Mouse (Mus musculus): ENCODE measurements at regions not wholly inside any gene's neighbourhood (a gene's known extent, or its start where the extent isn't known, plus 50 kb on each side); places are given as distances from the start of the nearest gene placed in this dataset.

- no peak overlapping the region for H3K4me3 ChIP-seq
- TF ChIP-seq CTCF (IDR thresholded peaks at IDR 0.05): no peak
- no peak overlapping the region for H3K27ac ChIP-seq
- DNase-seq (ENCODE audit: extremely low spot score in 1 of 2, low spot score in 2 of 2): no peak
- intact Hi-C loops (cut with DNase I): no loop called here
These were observed 74.6 kb upstream of the Arhgap21 start for GRCm38 (mm10) chr2:21043302-21043701.

DNA sequence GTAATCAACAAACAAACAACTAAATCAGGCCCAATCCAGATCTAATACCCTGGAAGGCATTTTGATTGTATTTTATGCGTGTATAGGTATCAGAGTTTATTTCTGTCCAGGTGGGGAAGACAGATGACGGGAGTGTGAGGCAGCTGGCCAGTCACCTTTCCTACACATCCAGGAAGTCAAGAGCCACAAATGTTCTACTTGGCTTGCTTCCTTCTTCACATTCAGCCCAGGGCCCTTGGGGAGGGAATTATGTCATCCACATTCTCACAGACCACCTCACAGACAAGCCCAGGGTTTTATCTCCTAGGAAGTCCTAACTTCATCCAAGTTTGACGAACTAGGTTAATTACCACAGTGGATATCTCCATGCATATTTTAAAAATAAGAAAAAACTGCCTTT, 68.9 kb upstream of the Arhgap21 start:
- intact Hi-C loops (cut with DNase I): loop anchor here (1.0 kb wide), 4 partner anchors 17 to 104 kb away; no protein-coding TSS in a partner anchor
- no peak overlapping the region for H3K4me3 ChIP-seq
- TF ChIP-seq CTCF (IDR thresholded peaks at IDR 0.05): no peak
- no peak for DNase-seq (ENCODE audit: extremely low spot score in 1 of 2, low spot score in 2 of 2)
- peak overlapping the region; percentile 85 for H3K27ac ChIP-seq

DNA sequence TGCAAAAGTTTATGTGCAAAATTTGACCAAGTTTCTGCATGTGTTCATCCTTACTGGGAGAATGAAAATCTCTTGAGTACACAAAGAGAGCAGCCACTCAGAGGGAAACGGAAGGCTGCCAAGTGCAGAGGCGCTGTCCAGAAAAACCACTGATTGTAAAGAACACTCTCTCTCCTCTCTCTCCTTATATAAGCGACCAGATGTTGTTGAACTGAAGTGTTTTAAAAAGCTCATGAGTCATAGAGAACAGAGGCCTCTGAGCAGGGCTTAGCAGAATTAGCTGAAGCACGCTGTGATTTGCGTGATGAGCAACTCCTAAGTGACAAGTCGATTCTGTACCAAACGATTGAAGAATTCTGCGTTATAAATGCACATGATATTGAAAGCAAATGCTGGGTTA, 68.5 kb upstream of the Arhgap21 start:
- TF ChIP-seq CTCF (IDR thresholded peaks at IDR 0.05): no peak
- intact Hi-C loops (cut with DNase I): loop anchor here (1.0 kb wide), 4 partner anchors 17 to 104 kb away; no protein-coding TSS in a partner anchor
- Histone ChIP-seq H3K27ac (peak overlapping the region; percentile 85), H3K4me3 (no peak overlapping the region)
- peak; percentile 57 to 69 for DNase-seq (ENCODE audit: extremely low spot score in 1 of 2, low spot score in 2 of 2)

GRCm38 (mm10) chr2:21035884-21036648, 67.4 kb upstream of the Arhgap21 start:
- intact Hi-C loops (cut with DNase I): no loop called here
- DNase-seq (ENCODE audit: extremely low spot score in 1 of 2, low spot score in 2 of 2): no peak
- Histone ChIP-seq H3K4me3 (no peak overlapping the region), H3K27ac (peak overlapping the region; percentile 20)
- no peak for TF ChIP-seq CTCF (IDR thresholded peaks at IDR 0.05)

DNA sequence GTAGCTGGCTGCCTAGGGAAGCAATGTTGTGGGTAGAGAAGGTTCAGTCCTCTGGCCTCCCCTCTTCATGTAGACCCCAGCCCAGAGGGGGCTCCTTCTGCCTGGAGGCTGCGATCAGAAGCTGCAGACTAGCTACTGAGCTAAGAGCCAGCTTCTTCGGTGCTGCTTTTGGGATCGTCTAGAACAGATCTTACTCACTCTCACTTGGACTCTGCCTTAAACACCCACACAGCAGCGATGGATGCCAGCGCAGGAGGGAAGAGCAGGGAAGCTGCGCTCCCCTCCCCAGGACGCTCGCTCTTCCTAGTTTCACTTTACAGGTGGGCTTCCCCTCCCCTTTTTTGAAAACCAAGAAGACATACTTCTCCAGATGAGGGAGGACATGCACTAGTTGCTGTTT, 66.0 kb upstream of the Arhgap21 start:
- no peak for TF ChIP-seq CTCF (IDR thresholded peaks at IDR 0.05)
- Histone ChIP-seq H3K27ac (peak overlapping the region; percentile 86), H3K4me3 (peak overlapping the region; percentile 29)
- peak; percentile 46 to 69 for DNase-seq (ENCODE audit: extremely low spot score in 1 of 2, low spot score in 2 of 2)
- intact Hi-C loops (cut with DNase I): no loop called here

- Histone ChIP-seq H3K27ac (no peak overlapping the region), H3K4me3 (no peak overlapping the region)
- no peak for TF ChIP-seq CTCF (IDR thresholded peaks at IDR 0.05)
- DNase-seq (ENCODE audit: extremely low spot score in 1 of 2, low spot score in 2 of 2): no peak
- intact Hi-C loops (cut with DNase I): no loop called here
These were observed 62.0 kb upstream of the Arhgap21 start for GRCm38 (mm10) chr2:21030650-21031049.

- Histone ChIP-seq H3K4me3 (no peak overlapping the region), H3K27ac (peak overlapping the region; percentile 40; the same call in 1 of the 2 replicates)
- no peak for TF ChIP-seq CTCF (IDR thresholded peaks at IDR 0.05)
- no peak for DNase-seq (ENCODE audit: extremely low spot score in 1 of 2, low spot score in 2 of 2)
- intact Hi-C loops (cut with DNase I): no loop called here
These were observed 60.8 kb upstream of the Arhgap21 start for GRCm38 (mm10) chr2:21029391-21030010.

GRCm38 (mm10) chr2:21028605-21029004, 59.9 kb upstream of the Arhgap21 start:
- Histone ChIP-seq H3K4me3 (no peak overlapping the region), H3K27ac (peak overlapping the region; percentile 41; the same call in 1 of the 2 replicates)
- TF ChIP-seq CTCF (IDR thresholded peaks at IDR 0.05): no peak
- intact Hi-C loops (cut with DNase I): no loop called here
- DNase-seq (ENCODE audit: extremely low spot score in 1 of 2, low spot score in 2 of 2): peak; percentile 26 to 33

GRCm38 (mm10) chr2:21018535-21018934, 49.9 kb upstream of the Arhgap21 start:
- no peak for DNase-seq (ENCODE audit: extremely low spot score in 1 of 2, low spot score in 2 of 2)
- no peak for TF ChIP-seq CTCF (IDR thresholded peaks at IDR 0.05)
- intact Hi-C loops (cut with DNase I): no loop called here
- Histone ChIP-seq H3K4me3 (no peak overlapping the region), H3K27ac (no peak overlapping the region)
